Mouse (Mus musculus): Measurements from ENCODE around the gene Slco1a1. TPM values are rescaled to one million over a fixed set of nuclear protein-coding genes. Genes with fewer than 3 reads are reported as not detected.

Gene Slco1a1
- polyA plus RNA-seq (2014; fragmentation: Illumina TruSeq; extraction: RNeasy Lipid Tissue Mini Kit (QIAGEN cat#74804); ENCODE audit: low read depth, low replicate concordance) = not detected

GRCm38 (mm10) chr6:141946862-141947261 lies at the start of gene Slco1a1:
TSS of gene Slco1a1 (minus strand) at chr6:141946962.

Other genes with a start within 250 kb of the Slco1a1 start
- gene Gm5724, start 173.2 kb downstream of the Slco1a1 start, polyA plus RNA-seq (2014; fragmentation: Illumina TruSeq; extraction: RNeasy Lipid Tissue Mini Kit (QIAGEN cat#74804); ENCODE audit: low read depth, low replicate concordance) = not detected
- gene Slco1a4, start 90.8 kb downstream of the Slco1a1 start, polyA plus RNA-seq (2014; fragmentation: Illumina TruSeq; extraction: RNeasy Lipid Tissue Mini Kit (QIAGEN cat#74804); ENCODE audit: low read depth, low replicate concordance) = 0.87 TPM
- gene Gm6614, start 64.5 kb upstream of the Slco1a1 start, polyA plus RNA-seq (2014; fragmentation: Illumina TruSeq; extraction: RNeasy Lipid Tissue Mini Kit (QIAGEN cat#74804); ENCODE audit: low read depth, low replicate concordance) = not detected

Measured in adrenal gland, adult 10 weeks (tissue).